Mouse (Mus musculus): ENCODE measurements around the gene Itga8. TPM values are rescaled to one million over a fixed set of nuclear protein-coding genes. Genes with fewer than 3 reads are reported as not detected.

Itga8 gene
- polyA plus RNA-seq, 1 experiment from 2014 or later: 6.4 TPM

GRCm38 (mm10) chr2:12077266-12077891 lies 224.3 kb downstream of the Itga8 start:
- Histone ChIP-seq H3K4me1 (ENCODE audit: control insufficient read depth, insufficient read depth, low read length) (no peaks in the 10 kb centered on the region), H3K4me3 (ENCODE audit: low read depth, low read length) (no peak overlapping the region), H3K36me3 (ENCODE audit: control insufficient read depth, insufficient read depth, low read length) (no peaks in the 10 kb centered on the region), H3K9ac (ENCODE audit: low read depth, low read length) (no peak overlapping the region), H3K27me3 (ENCODE audit: control insufficient read depth, insufficient read depth, low read length) (no peaks in the 10 kb centered on the region), H3K9me3 (replicated peaks; ENCODE audit: control insufficient read depth, low read length) (no peaks in the 10 kb centered on the region), H3K4me2 (no peak overlapping the region), H3K27ac (ENCODE audit: low read depth, low read length) (no peak overlapping the region)
- no peak for ATAC-seq (replicated peaks; ENCODE audit: insufficient number of reproducible peaks, low FRiP score, low TSS enrichment)
- 75% methylated on average over 2 of the region's 2 CpGs for WGBS (ENCODE audit: insufficient replicate concordance)

- H3K4me1 ChIP-seq (ENCODE audit: control insufficient read depth, insufficient read depth, low read length): 0 out of 2 replicates have a peak, but pooled peaks cover 2% of the 10 kb centered on the region
- no peak for ATAC-seq (replicated peaks; ENCODE audit: insufficient number of reproducible peaks, low FRiP score, low TSS enrichment)
- H3K4me3 ChIP-seq (ENCODE audit: low read depth, low read length): no peak overlapping the region
- 42% methylated on average over 6 of the region's 6 CpGs for WGBS (ENCODE audit: insufficient replicate concordance)
- no peaks in the 10 kb centered on the region for H3K36me3 ChIP-seq (ENCODE audit: control insufficient read depth, insufficient read depth, low read length)
- no peak overlapping the region for H3K4me2 ChIP-seq
- no peaks in the 10 kb centered on the region for H3K9me3 ChIP-seq (replicated peaks; ENCODE audit: control insufficient read depth, low read length)
- H3K9ac ChIP-seq (ENCODE audit: low read depth, low read length): no peak overlapping the region
- H3K27ac ChIP-seq (ENCODE audit: low read depth, low read length): no peak overlapping the region
- H3K27me3 ChIP-seq (ENCODE audit: control insufficient read depth, insufficient read depth, low read length): no peaks in the 10 kb centered on the region
Measured at GRCm38 (mm10) chr2:12065669-12066399, 235.9 kb downstream of the Itga8 start.

DNA sequence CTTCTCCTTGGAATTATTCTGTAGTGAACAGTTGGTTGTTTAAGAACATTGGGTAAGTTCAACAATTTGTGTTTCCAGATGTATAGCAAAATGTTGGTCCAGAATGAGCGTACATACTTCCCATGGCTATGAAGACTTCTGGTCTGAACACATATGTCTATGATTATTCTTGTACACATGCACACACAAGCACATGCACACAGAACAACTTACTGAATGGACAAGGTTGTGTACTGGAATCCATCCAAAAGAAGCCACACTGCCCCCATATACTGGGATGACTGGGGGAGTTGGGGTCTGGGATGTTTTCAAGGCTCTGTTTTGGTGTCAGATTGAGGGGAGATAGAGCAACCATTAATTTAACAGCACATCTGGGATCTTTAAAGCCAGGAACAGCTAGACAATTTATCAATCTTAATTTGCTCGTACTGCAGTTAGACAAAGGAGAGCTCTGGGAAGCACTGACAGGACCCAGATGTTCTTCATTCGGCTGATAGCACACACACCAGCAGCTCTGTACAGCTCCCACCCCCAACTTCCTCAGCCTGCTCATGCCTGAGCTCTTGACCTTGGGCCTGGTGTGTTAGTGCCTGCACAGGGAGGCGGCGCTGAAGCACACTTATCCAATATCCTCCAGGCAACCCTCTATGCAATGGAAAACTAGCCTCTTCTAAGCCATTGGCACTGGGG lies 241.5 kb downstream of the Itga8 start:
- Histone ChIP-seq H3K9me3 (replicated peaks; ENCODE audit: control insufficient read depth, low read length) (no peaks in the 10 kb centered on the region), H3K27ac (ENCODE audit: low read depth, low read length) (peak overlapping the region; percentile 29; the same call in 1 of the 2 replicates), H3K4me2 (no peak overlapping the region), H3K4me1 (ENCODE audit: control insufficient read depth, insufficient read depth, low read length) (peaks cover 7% of the 10 kb centered on the region), H3K27me3 (ENCODE audit: control insufficient read depth, insufficient read depth, low read length) (no peaks in the 10 kb centered on the region), H3K36me3 (ENCODE audit: control insufficient read depth, insufficient read depth, low read length) (no peaks in the 10 kb centered on the region), H3K9ac (ENCODE audit: low read depth, low read length) (no peak overlapping the region), H3K4me3 (ENCODE audit: low read depth, low read length) (no peak overlapping the region)
- 24% methylated on average over 5 of the region's 5 CpGs for WGBS (ENCODE audit: insufficient replicate concordance)
- peak; percentile 90 for ATAC-seq (replicated peaks; ENCODE audit: insufficient number of reproducible peaks, low FRiP score, low TSS enrichment)

Other genes with a start within 250 kb of the Itga8 start
- 28.8 and 29.3 TPM in 2 replicates for gene Mindy3, start 117.5 kb upstream of the Itga8 start, polyA plus RNA-seq (2014; fragmentation: Nextera tagmentation; extraction: Ambion mirVana)

All from heart, embryonic 11.5 days (tissue).